Mouse (Mus musculus) monocyte, adult 5-6 weeks (primary cell): Measurements from ENCODE around the gene 1700012B09Rik. TPM values are rescaled to one million over a fixed set of nuclear protein-coding genes. Genes with fewer than 3 reads are reported as not detected.

Experiments used
- ATAC-seq: fragments of 153-309, 156-312 bp; replicated peaks from 2 replicates; pipeline ENCODE4 v1.8.0; 2017; ENCODE audit warnings: mild to moderate bottlenecking; ENCODE audit not compliant: low TSS enrichment, insufficient number of reproducible peaks, severe bottlenecking, poor library complexity, low FRiP score
- total RNA-seq: library from RNA; stranded (forward); fragments of 200-1000, 200-491, 200-594 nt; gene quantifications from 3 replicates; pipeline ENCODE4 v1.2.3, GENCODE M21; 2017

Gene 1700012B09Rik
- total RNA-seq, 1 experiment from 2014 or later, result not detected

GRCm38 (mm10) chr9:14740151-14740924 is 30.5 kb downstream of the 1700012B09Rik start, which contains the start of gene Piwil4:
Gene Piwil4 (minus strand): TSS chr9:14740733.
- ATAC-seq, result no peak

- ATAC-seq, result 0 out of 2 replicates have a peak, but pooled peaks have one; percentile 22
Observed at GRCm38 (mm10) chr9:14739498-14740150, 31.2 kb downstream of the 1700012B09Rik start.

GRCm38 (mm10) chr9:14730941-14731541 is 39.8 kb downstream of the 1700012B09Rik start:
- no peak for ATAC-seq

GRCm38 (mm10) chr9:14728365-14728764 is 42.5 kb downstream of the 1700012B09Rik start:
- no peak for ATAC-seq

GRCm38 (mm10) chr9:14726629-14727028 is 44.2 kb downstream of the 1700012B09Rik start:
- no peak for ATAC-seq

GRCm38 (mm10) chr9:14726005-14726404 is 44.8 kb downstream of the 1700012B09Rik start:
- ATAC-seq, result no peak

GRCm38 (mm10) chr9:14724755-14725420 is 45.9 kb downstream of the 1700012B09Rik start:
- peak; percentile 84 for ATAC-seq

- no peak for ATAC-seq
Observed at GRCm38 (mm10) chr9:14721610-14722009, 49.2 kb downstream of the 1700012B09Rik start.

- no peak for ATAC-seq
Observed at GRCm38 (mm10) chr9:14720384-14720783, 50.4 kb downstream of the 1700012B09Rik start.

GRCm38 (mm10) chr9:14718332-14718691 is 52.5 kb downstream of the 1700012B09Rik start:
- ATAC-seq, result no peak

GRCm38 (mm10) chr9:14717689-14718331 is 53.0 kb downstream of the 1700012B09Rik start:
- ATAC-seq, result 0 out of 2 replicates have a peak, but pooled peaks have one; percentile 16

GRCm38 (mm10) chr9:14715258-14715657 is 55.6 kb downstream of the 1700012B09Rik start:
- ATAC-seq, result no peak

GRCm38 (mm10) chr9:14710910-14711309 is 59.9 kb downstream of the 1700012B09Rik start:
- no peak for ATAC-seq

Other genes with a start within 250 kb of the 1700012B09Rik start
- not detected in 3 replicates for gene Amotl1, start 126.0 kb downstream of the 1700012B09Rik start, total RNA-seq
- not detected in 3 replicates for gene Piwil4, start 30.3 kb downstream of the 1700012B09Rik start, total RNA-seq
- 12.1 to 18.8 TPM (median 17.1 TPM) in 3 replicates for gene Fut4, start 18.6 kb downstream of the 1700012B09Rik start, total RNA-seq
- gene Mre11a, start 13.6 kb upstream of the 1700012B09Rik start, total RNA-seq, result 15.9 to 34.9 TPM (median 19.8 TPM) in 3 replicates
- gene Ankrd49, start 13.8 kb upstream of the 1700012B09Rik start, total RNA-seq, result 25.3 to 39.9 TPM (median 37.0 TPM) in 3 replicates
- gene Gpr83, start 89.2 kb upstream of the 1700012B09Rik start, total RNA-seq, result 0.11 TPM in 1 of 3 replicates, not detected in the others
- gene Izumo1r, start 132.9 kb upstream of the 1700012B09Rik start, total RNA-seq, result not detected in 3 replicates